Mouse (Mus musculus) G1E (cell line): ENCODE data around the gene Poldip3. TPM values are rescaled to one million over a fixed set of nuclear protein-coding genes. Genes with fewer than 3 reads are reported as not detected.

Source experiments
- ATAC-seq: 2 replicates; pipeline ENCODE4 v1.8.0; 2016; ENCODE audit warnings: mild to moderate bottlenecking; ENCODE audit not compliant: insufficient number of reproducible peaks, poor library complexity, low FRiP score, severe bottlenecking; ENCODE audit errors: extremely low read depth
- DNase-seq: peaks from one replicate; pipeline ENCODE4 v3.0.0; 2012; ENCODE audit warnings: low spot score
- H3K27me3 ChIP-seq: 2 replicates; pipeline ENCODE4 v1.6.1; 2012; ENCODE audit warnings: mild to moderate bottlenecking, low read length, inconsistent platforms; ENCODE audit not compliant: insufficient read depth
- H3K36me3 ChIP-seq: replicated peaks from 2 replicates; pipeline ENCODE3; 2012; ENCODE audit warnings: mild to moderate bottlenecking, inconsistent platforms
- H3K4me1 ChIP-seq: 2 replicates; pipeline ENCODE4 v1.6.1; 2012; ENCODE audit warnings: low read depth, low read length, inconsistent platforms, mixed read lengths; ENCODE audit not compliant: insufficient read depth
- H3K4me3 ChIP-seq: 2 replicates; pipeline ENCODE4 v1.5.1; 2012; ENCODE audit warnings: low read depth, mild to moderate bottlenecking, inconsistent platforms, low read length, moderate library complexity, mixed read lengths
- H3K9me3 ChIP-seq: replicated peaks from 2 replicates; pipeline ENCODE4 v1.6.1; 2012; ENCODE audit warnings: inconsistent platforms
- CTCF ChIP-seq: IDR thresholded peaks from 2 replicates; pipeline ENCODE4 v1.5.1; 2012; ENCODE audit warnings: low read depth, low read length, inconsistent platforms, mixed read lengths
- GATA1 ChIP-seq: IDR thresholded peaks from 2 replicates; pipeline ENCODE4 v1.6.1; 2012; ENCODE audit warnings: borderline replicate concordance, low read length, inconsistent platforms, mixed read lengths
- GATA2 ChIP-seq: IDR thresholded peaks from 2 replicates; pipeline ENCODE4 v1.6.1; 2012; ENCODE audit warnings: low read depth, low read length, inconsistent platforms, borderline replicate concordance
- POLR2AphosphoS5 ChIP-seq: IDR thresholded peaks from 2 replicates; pipeline ENCODE4 v1.6.1; 2012; ENCODE audit warnings: low read depth, low read length, inconsistent platforms; ENCODE audit not compliant: insufficient replicate concordance
- TAL1 ChIP-seq: conservative IDR thresholded peaks from 2 replicates; pipeline ENCODE4 v1.6.1; 2012; ENCODE audit warnings: low read depth, low read length, inconsistent platforms, mixed read lengths
- polyA plus RNA-seq: library from polyadenylated mRNA; stranded (reverse); fragments of >175 nt; gene quantifications from 2 replicates; pipeline ENCODE4 v1.2.3, GENCODE M21; 2012
- total RNA-seq, 2 experiments: library from RNA; stranded (forward) in 1 of 2; stranded (reverse) in 1 of 2; fragments of 200-1000 nt in 1 of 2; fragments of >200 nt in 1 of 2; fragmentation: Nextera tagmentation in 1 of 2; gene quantifications; 2 replicates each; pipeline ENCODE4 v1.2.3; 2014 to 2017

Gene Poldip3
- total and polyA plus RNA-seq, 3 experiments, result 99.3 to 237 (median 120) TPM

DNA sequence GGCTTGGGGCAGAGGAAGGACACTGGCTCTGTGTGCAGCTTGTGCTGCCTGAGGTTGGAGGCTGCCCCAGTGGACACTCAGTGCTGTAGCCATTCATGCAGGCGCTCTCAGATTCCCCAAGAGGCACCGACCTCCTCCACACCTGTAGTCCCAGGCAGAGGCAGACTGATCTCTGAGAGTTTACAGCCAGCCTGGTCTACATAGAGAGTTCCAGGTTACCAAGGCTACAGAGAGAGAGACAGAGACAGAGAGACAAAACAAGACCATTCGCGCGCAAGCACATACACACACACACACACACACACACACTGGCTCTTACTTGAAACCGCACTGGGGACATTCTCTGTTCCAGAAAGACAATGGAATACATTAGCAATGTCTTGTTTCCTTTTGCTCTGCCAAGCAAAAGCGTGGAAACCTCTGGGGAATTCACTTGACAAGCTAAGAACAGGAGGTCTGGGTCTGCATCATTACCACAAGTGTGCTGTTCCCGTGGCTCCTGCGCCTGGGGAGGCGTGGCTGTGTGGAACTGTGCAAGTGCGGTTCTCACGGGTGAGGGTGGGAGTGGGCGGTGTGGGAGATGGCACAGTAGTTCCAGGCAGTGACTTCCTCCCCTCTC is 65.1 kb downstream of the Poldip3 start:
- H3K4me1 ChIP-seq, result peaks cover 19% of the 10 kb centered on the region; the same call in 1 of the 2 replicates
- H3K36me3 ChIP-seq, result no peaks in the 10 kb centered on the region
- no peak overlapping the region for H3K4me3 ChIP-seq
- DNase-seq (no peak), ATAC-seq (no peak)
- TF ChIP-seq GATA2 (no peak), POLR2AphosphoS5 (no peak), CTCF (no peak), GATA1 (no peak), TAL1 (no peak)
- H3K27me3 ChIP-seq, result peaks cover 30% of the 10 kb centered on the region
- no peaks in the 10 kb centered on the region for H3K9me3 ChIP-seq

DNA sequence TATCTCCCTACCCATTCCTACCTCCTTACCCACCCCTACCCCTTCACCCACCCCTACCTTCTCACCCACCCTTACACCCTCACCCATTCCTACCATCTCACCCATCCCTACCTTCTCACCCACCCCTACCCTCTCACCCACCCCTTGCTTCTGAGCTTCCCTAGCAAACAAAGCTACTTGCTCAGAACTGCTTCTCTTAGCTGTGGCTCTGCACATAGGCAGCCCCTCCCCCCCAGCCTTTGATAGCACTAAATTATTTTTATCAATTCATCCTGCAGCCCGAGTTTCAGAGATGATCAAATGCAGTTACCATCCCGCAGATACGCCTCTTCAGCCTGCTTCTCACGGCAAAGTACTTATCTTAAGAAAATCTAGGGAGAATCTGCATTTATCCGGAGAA is 65.7 kb downstream of the Poldip3 start:
- no peak for TF ChIP-seq CTCF
- TF ChIP-seq GATA2, result no peak
- TF ChIP-seq POLR2AphosphoS5, result no peak
- no peaks in the 10 kb centered on the region for H3K9me3 ChIP-seq
- no peaks in the 10 kb centered on the region for H3K36me3 ChIP-seq
- H3K4me3 ChIP-seq, result no peak overlapping the region
- peaks cover 30% of the 10 kb centered on the region for H3K27me3 ChIP-seq
- DNase-seq, result no peak
- peaks cover 19% of the 10 kb centered on the region; the same call in 1 of the 2 replicates for H3K4me1 ChIP-seq
- ATAC-seq, result no peak

Other genes starting within 250 kb of the Poldip3 start
- gene Tcf20, start 161.5 kb downstream of the Poldip3 start, total RNA-seq (2014; fragmentation: Nextera tagmentation), result 126 and 146 TPM in 2 replicates
- gene Tcf20, start 161.5 kb downstream of the Poldip3 start, total RNA-seq (2017), result 116 and 128 TPM in 2 replicates
- 24.2 and 26.1 TPM in 2 replicates for gene Tcf20, start 161.5 kb downstream of the Poldip3 start, polyA plus RNA-seq
- gene Nfam1, start 116.1 kb downstream of the Poldip3 start, total RNA-seq (2014; fragmentation: Nextera tagmentation), result not detected in 2 replicates
- 0.60 and 0.81 TPM in 2 replicates for gene Nfam1, start 116.1 kb downstream of the Poldip3 start, total RNA-seq (2017)
- gene Nfam1, start 116.1 kb downstream of the Poldip3 start, polyA plus RNA-seq, result 0.03 and 0.09 TPM in 2 replicates
- gene Serhl, start 59.9 kb downstream of the Poldip3 start, total RNA-seq (2014; fragmentation: Nextera tagmentation), result 25.4 and 40.5 TPM in 2 replicates
- gene Serhl, start 59.9 kb downstream of the Poldip3 start, total RNA-seq (2017), result 29.5 and 32.7 TPM in 2 replicates
- 2.3 and 3.1 TPM in 2 replicates for gene Serhl, start 59.9 kb downstream of the Poldip3 start, polyA plus RNA-seq
- 34.0 and 53.7 TPM in 2 replicates for gene Rrp7a, start 26.6 kb downstream of the Poldip3 start, total RNA-seq (2014; fragmentation: Nextera tagmentation)
- 73.2 and 89.2 TPM in 2 replicates for gene Rrp7a, start 26.6 kb downstream of the Poldip3 start, total RNA-seq (2017)
- gene Rrp7a, start 26.6 kb downstream of the Poldip3 start, polyA plus RNA-seq, result 56.2 and 126 TPM in 2 replicates
- gene Cyb5r3, start 23.2 kb upstream of the Poldip3 start, total RNA-seq (2014; fragmentation: Nextera tagmentation), result 98.1 and 132 TPM in 2 replicates
- gene Cyb5r3, start 23.2 kb upstream of the Poldip3 start, total RNA-seq (2017), result 46.5 and 58.5 TPM in 2 replicates
- 109 and 167 TPM in 2 replicates for gene Cyb5r3, start 23.2 kb upstream of the Poldip3 start, polyA plus RNA-seq
- gene A4galt, start 102.4 kb upstream of the Poldip3 start, total RNA-seq (2014; fragmentation: Nextera tagmentation), result not detected in 2 replicates
- 0.06 and 0.11 TPM in 2 replicates for gene A4galt, start 102.4 kb upstream of the Poldip3 start, total RNA-seq (2017)
- not detected in 2 replicates for gene A4galt, start 102.4 kb upstream of the Poldip3 start, polyA plus RNA-seq
- gene Arfgap3, start 200.9 kb upstream of the Poldip3 start, total RNA-seq (2014; fragmentation: Nextera tagmentation), result 39.7 and 56.7 TPM in 2 replicates
- gene Arfgap3, start 200.9 kb upstream of the Poldip3 start, total RNA-seq (2017), result 47.0 and 49.7 TPM in 2 replicates
- gene Arfgap3, start 200.9 kb upstream of the Poldip3 start, polyA plus RNA-seq, result 7.1 and 8.4 TPM in 2 replicates